Mouse (Mus musculus) hindbrain, postnatal 0 days (tissue): ENCODE data around the gene Xrcc6. TPM values are rescaled to one million over a fixed set of nuclear protein-coding genes. Genes with fewer than 3 reads are reported as not detected.

ENCODE experiments used
- ATAC-seq: fragments of 200-750 bp; cut with Nextera tagmentation; 2 replicates; pipeline ENCODE4 v1.8.0; 2017; ENCODE audit warnings: mild to moderate bottlenecking, moderate TSS enrichment, moderate library complexity
- DNase-seq: peaks from one replicate; pipeline ENCODE4 v3.0.0-alpha.2; 2015; ENCODE audit warnings: low spot score
- H3K27ac ChIP-seq: fragments of 300-500 bp; sonication (generic); 2 replicates; pipeline ENCODE4 v1.5.1; 2014; ENCODE audit warnings: mild to moderate bottlenecking
- H3K27me3 ChIP-seq: fragments of 300-500 bp; sonication (generic); 2 replicates; pipeline ENCODE4 v1.6.1; 2014; ENCODE audit warnings: low read length, mixed read lengths; ENCODE audit not compliant: insufficient read depth
- H3K36me3 ChIP-seq: fragments of 300-500 bp; sonication (generic); 2 replicates; pipeline ENCODE4 v1.6.1; 2014; ENCODE audit warnings: low read length, mixed read lengths; ENCODE audit not compliant: insufficient read depth
- H3K4me1 ChIP-seq: fragments of 300-500 bp; sonication (generic); 2 replicates; pipeline ENCODE4 v1.6.1; 2014; ENCODE audit warnings: antibody characterized with exemption, low read length, mixed read lengths; ENCODE audit not compliant: insufficient read depth
- H3K4me2 ChIP-seq: fragments of 300-500 bp; sonication (generic); 2 replicates; pipeline ENCODE4 v1.6.1; 2014; ENCODE audit warnings: low read depth, mild to moderate bottlenecking, low read length, moderate library complexity, mixed read lengths
- H3K4me3 ChIP-seq: fragments of 300-500 bp; sonication (generic); 2 replicates; pipeline ENCODE4 v1.5.1; 2014; ENCODE audit warnings: low read length
- H3K9ac ChIP-seq: fragments of 300-500 bp; sonication (generic); replicated peaks from 2 replicates; pipeline ENCODE4 v1.6.1; 2014; ENCODE audit warnings: mild to moderate bottlenecking, low read length, moderate library complexity, mixed read lengths
- H3K9me3 ChIP-seq: fragments of 300-500 bp; sonication (generic); 2 replicates; pipeline ENCODE4 v1.6.1; 2016; ENCODE audit warnings: low read length, mixed read lengths
- CTCF ChIP-seq: IDR thresholded peaks from 2 replicates; pipeline ENCODE4 v1.5.1; 2016; ENCODE audit warnings: antibody characterized with exemption, control low read depth, low read depth
- WGBS: fragments of 180-500 bp; shearing (Covaris S2); extraction: QIAGEN DNeasy Blood & Tissue Kit; methylation state at CpG from one replicate; pipeline ENCODE4 v1.1.7; 2014; 5-methylcytosine and 5-hydroxymethylcytosine counted together
- polyA plus RNA-seq: library from polyadenylated mRNA; unstranded; fragments of >200 nt; fragmentation: Nextera tagmentation; extraction: Ambion mirVana; gene quantifications from 2 replicates; pipeline ENCODE4 v1.2.1, GENCODE M21; 2015
- total RNA-seq: library from RNA; depleted of rRNA; stranded (reverse); fragments of >200 nt; gene quantifications from 2 replicates; pipeline ENCODE4 v1.2.3, GENCODE M21; 2014

Gene Xrcc6
- total and polyA plus RNA-seq, 2 experiments from 2014 or later = 18.5 to 30.9 TPM

- no peaks in the 10 kb centered on the region for H3K9me3 ChIP-seq
- no peaks in the 10 kb centered on the region for H3K36me3 ChIP-seq
- WGBS = 78% methylated on average over 1 of the region's 1 CpGs
- no peak for TF ChIP-seq CTCF
- no peaks in the 10 kb centered on the region for H3K27me3 ChIP-seq
- no peak within 1 kb of the TSS for H3K4me2 ChIP-seq
- ATAC-seq (no peak), DNase-seq (no peak)
- H3K27ac ChIP-seq = no peak within 1 kb of the TSS
- no peak within 1 kb of the TSS for H3K9ac ChIP-seq
- no peaks in the 10 kb centered on the region for H3K4me1 ChIP-seq
- H3K4me3 ChIP-seq = no peak within 1 kb of the TSS
Measured at GRCm38 (mm10) chr15:82058719-82059201, 71.1 kb downstream of the Xrcc6 start, which contains the start of gene 4930407I10Rik. TSS of gene 4930407I10Rik (plus strand) at chr15:82059151.

GRCm38 (mm10) chr15:82063909-82064308 is 76.3 kb downstream of the Xrcc6 start:
- H3K9ac ChIP-seq = no peak overlapping the region
- no peaks in the 10 kb centered on the region for H3K36me3 ChIP-seq
- H3K4me1 ChIP-seq = no peaks in the 10 kb centered on the region
- no peak overlapping the region for H3K4me2 ChIP-seq
- DNase-seq = no peak
- H3K27ac ChIP-seq = no peak overlapping the region
- 0 out of 2 replicates have a peak, but pooled peaks cover 5% of the 10 kb centered on the region for H3K27me3 ChIP-seq
- no peaks in the 10 kb centered on the region for H3K9me3 ChIP-seq
- 76% methylated on average over 14 of the region's 14 CpGs for WGBS
- no peak for ATAC-seq
- H3K4me3 ChIP-seq = no peak overlapping the region
- no peak for TF ChIP-seq CTCF

DNA sequence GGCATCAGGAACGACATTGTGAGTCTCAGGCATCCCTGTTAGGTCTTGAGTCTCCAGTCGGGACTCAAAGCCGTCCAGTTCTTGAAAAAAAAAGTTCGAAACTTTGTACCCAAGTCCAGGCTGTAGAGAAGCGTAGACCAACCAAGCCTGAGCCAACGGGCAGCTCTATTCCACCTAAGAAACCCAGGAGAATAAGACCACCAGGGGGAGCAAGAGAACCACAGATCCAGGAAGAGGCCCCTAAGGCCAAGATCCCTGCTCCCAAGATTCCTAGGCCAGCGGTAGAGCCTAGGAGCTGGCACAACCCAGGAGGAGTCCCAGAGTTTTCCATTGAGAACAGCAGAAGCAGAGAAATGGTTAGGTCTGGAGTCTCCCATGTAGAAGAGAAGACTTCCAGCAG is 77.9 kb downstream of the Xrcc6 start:
- peak; percentile 53; the same call in 1 of the 2 replicates for ATAC-seq
- DNase-seq = peak; percentile 91
- TF ChIP-seq CTCF = peak; percentile 81
- Histone ChIP-seq H3K36me3 (no peaks in the 10 kb centered on the region), H3K27ac (no peak overlapping the region), H3K9ac (no peak overlapping the region), H3K27me3 (peaks cover 13% of the 10 kb centered on the region; the same call in 1 of the 2 replicates), H3K4me1 (no peaks in the 10 kb centered on the region), H3K9me3 (no peaks in the 10 kb centered on the region), H3K4me2 (no peak overlapping the region), H3K4me3 (no peak overlapping the region)
- WGBS = 18% methylated on average over 7 of the region's 7 CpGs

- H3K27ac ChIP-seq = no peak within 1 kb of the TSS
- no peaks in the 10 kb centered on the region for H3K36me3 ChIP-seq
- WGBS = 26% methylated on average over 40 of the region's 40 CpGs
- ATAC-seq = no peak
- H3K27me3 ChIP-seq = peaks cover 14% of the 10 kb centered on the region; the same call in 1 of the 2 replicates
- H3K4me2 ChIP-seq = peak within 1 kb of the TSS; percentile 45
- H3K9ac ChIP-seq = no peak within 1 kb of the TSS
- no peaks in the 10 kb centered on the region for H3K4me1 ChIP-seq
- no peaks in the 10 kb centered on the region for H3K9me3 ChIP-seq
- TF ChIP-seq CTCF = no peak
- peak within 1 kb of the TSS; percentile 23 for H3K4me3 ChIP-seq
- DNase-seq = peak; percentile 43
Measured at GRCm38 (mm10) chr15:82069898-82070297, 82.3 kb downstream of the Xrcc6 start, which contains the start of gene Mei1. TSS of gene Mei1 (plus strand) at chr15:82069996.

DNA sequence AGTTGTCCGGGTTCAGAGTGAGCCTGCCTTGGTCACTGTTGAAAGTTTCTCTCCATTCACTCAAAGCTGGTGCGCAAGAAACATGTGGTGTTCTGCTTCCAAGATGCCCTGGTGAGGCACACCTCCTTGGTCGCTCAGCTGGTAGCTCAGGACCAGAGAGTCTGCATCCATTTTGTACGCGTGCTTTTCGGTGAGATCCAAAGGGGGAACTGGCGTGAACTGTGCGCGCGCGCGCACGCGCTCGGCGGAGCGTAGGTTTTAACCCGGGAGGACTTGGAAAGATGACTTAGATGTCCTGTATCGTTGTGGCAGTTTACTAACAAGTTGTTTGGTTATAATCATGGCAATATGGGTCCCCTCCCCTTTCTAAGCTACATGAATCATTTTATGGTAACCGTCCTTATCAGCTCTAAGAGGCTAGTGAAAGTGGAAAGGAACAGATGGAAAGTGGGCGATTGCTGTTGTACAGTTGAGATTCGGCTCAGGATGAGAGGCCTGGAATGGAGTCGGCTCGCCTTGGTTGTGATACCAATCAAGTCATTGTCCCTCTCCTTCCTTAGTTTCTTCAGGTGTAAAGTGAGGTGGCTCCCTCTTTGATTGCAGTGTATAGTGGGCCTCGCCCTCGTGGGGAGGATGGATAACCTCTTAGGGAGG is 84.3 kb downstream of the Xrcc6 start:
- no peak for ATAC-seq

DNA sequence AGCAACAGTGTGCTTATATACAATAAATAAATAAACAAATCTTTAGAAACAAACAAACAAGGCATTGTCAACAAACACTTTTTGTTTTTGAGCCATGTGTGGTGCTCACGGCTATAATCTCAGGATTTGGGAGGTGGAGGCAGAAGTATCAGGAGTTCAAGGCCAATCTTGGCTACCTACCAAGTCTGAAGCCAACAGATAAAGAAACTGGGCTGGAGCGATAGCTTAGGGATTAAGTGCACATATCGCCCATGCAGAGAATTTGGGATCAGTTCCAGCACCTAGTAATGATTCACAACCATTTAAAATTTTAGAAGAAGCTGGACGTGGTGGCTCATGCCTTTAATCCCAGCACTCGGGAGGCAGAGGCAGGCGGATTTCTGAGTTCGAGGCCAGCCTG is 85.9 kb downstream of the Xrcc6 start:
- H3K4me1 ChIP-seq = no peaks in the 10 kb centered on the region
- H3K4me2 ChIP-seq = no peak overlapping the region
- 81% methylated on average over 7 of the region's 7 CpGs for WGBS
- no peaks in the 10 kb centered on the region for H3K9me3 ChIP-seq
- no peaks in the 10 kb centered on the region for H3K36me3 ChIP-seq
- DNase-seq (no peak), ATAC-seq (no peak)
- H3K27me3 ChIP-seq = peaks cover 13% of the 10 kb centered on the region; the same call in 1 of the 2 replicates
- no peak overlapping the region for H3K9ac ChIP-seq
- no peak for TF ChIP-seq CTCF
- no peak overlapping the region for H3K4me3 ChIP-seq
- no peak overlapping the region for H3K27ac ChIP-seq

More for the DNA sequence above, 84.3 kb downstream of the Xrcc6 start:
- TF ChIP-seq CTCF = no peak
- Histone ChIP-seq H3K4me2 (no peak overlapping the region), H3K9ac (no peak overlapping the region), H3K36me3 (no peaks in the 10 kb centered on the region), H3K4me3 (no peak overlapping the region), H3K9me3 (no peaks in the 10 kb centered on the region), H3K27me3 (peaks cover 14% of the 10 kb centered on the region; the same call in 1 of the 2 replicates), H3K4me1 (no peaks in the 10 kb centered on the region), H3K27ac (no peak overlapping the region)
- DNase-seq = no peak
- 90% methylated on average over 26 of the region's 26 CpGs for WGBS

- 66% methylated on average over 10 of the region's 10 CpGs for whole genome bisulfite sequencing
- no peaks in the 10 kb centered on the region for H3K4me1 ChIP-seq
- no peaks in the 10 kb centered on the region for H3K27me3 ChIP-seq
- DNase-seq = no peak
- no peaks in the 10 kb centered on the region for H3K36me3 ChIP-seq
- no peak overlapping the region for H3K4me2 ChIP-seq
- no peak overlapping the region for H3K27ac ChIP-seq
- ATAC-seq = no peak
- H3K4me3 ChIP-seq = no peak overlapping the region
- no peak overlapping the region for H3K9ac ChIP-seq
- no peaks in the 10 kb centered on the region for H3K9me3 ChIP-seq
- no peak for TF ChIP-seq CTCF
Measured at GRCm38 (mm10) chr15:82079883-82080282, 92.2 kb downstream of the Xrcc6 start.
